Mouse (Mus musculus) liver, embryonic 14.5 days (tissue): ENCODE results near the gene Pax7. TPM values are rescaled to one million over a fixed set of nuclear protein-coding genes. Genes with fewer than 3 reads are reported as not detected.

Experiments used
- ATAC-seq: fragments of 200-750 bp; cut with Nextera tagmentation; 2 replicates; pipeline ENCODE4 v1.8.0; 2017; ENCODE audit warnings: moderate number of reproducible peaks, mild to moderate bottlenecking, moderate library complexity; ENCODE audit not compliant: insufficient read depth
- DNase-seq, 3 experiments: peaks; one replicate each; pipeline ENCODE4 v3.0.0-alpha.2; 2012 to 2013; ENCODE audit warnings: low read depth in 3 of 3, low spot score in 3 of 3
- H3K27ac ChIP-seq: fragments of 300-500 bp; sonication (generic); 2 replicates; pipeline ENCODE4 v1.5.1; 2014; ENCODE audit warnings: moderate library complexity, mild to moderate bottlenecking, control low read depth, inconsistent platforms
- H3K27me3 ChIP-seq: fragments of 300-500 bp; sonication (generic); 2 replicates; pipeline ENCODE4 v1.6.1; 2014; ENCODE audit warnings: mild to moderate bottlenecking, low read length, moderate library complexity; ENCODE audit not compliant: control insufficient read depth, insufficient read depth
- H3K36me3 ChIP-seq: fragments of 300-500 bp; sonication (generic); replicated peaks from 2 replicates; pipeline ENCODE4 v1.6.1; 2014; ENCODE audit warnings: low read depth; ENCODE audit not compliant: control insufficient read depth, insufficient read depth
- H3K4me1 ChIP-seq, 2 experiments: fragments of 200-500 bp in 1 of 2; fragments of 300-500 bp in 1 of 2; sonication (generic) in 1 of 2; replicated peaks; 2 replicates each; pipeline ENCODE4 v1.6.1; 2012 to 2014; ENCODE audit warnings: antibody characterized with exemption in 1 of 2, inconsistent platforms in 1 of 2, low read length in 1 of 2; ENCODE audit not compliant: control insufficient read depth in 2 of 2, insufficient read depth in 2 of 2
- H3K4me2 ChIP-seq: fragments of 300-500 bp; sonication (generic); 2 replicates; pipeline ENCODE4 v1.6.1; 2014; ENCODE audit warnings: low read depth, mild to moderate bottlenecking, control low read depth, moderate library complexity
- H3K4me3 ChIP-seq, 2 experiments: fragments of 200-500 bp in 1 of 2; fragments of 300-500 bp in 1 of 2; sonication (generic) in 1 of 2; 2 replicates each; pipeline ENCODE4 v1.5.1; 2012 to 2014; ENCODE audit warnings: low read depth in 2 of 2, low read length in 2 of 2, mild to moderate bottlenecking in 2 of 2, control low read depth in 1 of 2, inconsistent platforms in 1 of 2, moderate library complexity in 1 of 2; ENCODE audit not compliant: insufficient read depth in 1 of 2
- H3K9ac ChIP-seq: fragments of 300-500 bp; sonication (generic); replicated peaks from 2 replicates; pipeline ENCODE4 v1.6.1; 2014; ENCODE audit warnings: mild to moderate bottlenecking, control low read depth, moderate library complexity
- H3K9me3 ChIP-seq: fragments of 300-500 bp; sonication (generic); 2 replicates; pipeline ENCODE4 v1.6.1; 2016; ENCODE audit warnings: low read length, mixed read lengths; ENCODE audit not compliant: control insufficient read depth
- CTCF ChIP-seq: IDR thresholded peaks from 2 replicates; pipeline ENCODE4 v1.5.1; 2016; ENCODE audit warnings: antibody characterized with exemption, low read depth, control low read depth
- EP300 ChIP-seq: IDR thresholded peaks from 2 replicates; pipeline ENCODE4 v1.6.1; 2016; ENCODE audit warnings: antibody characterized with exemption, low read depth
- WGBS: fragments of 180-500 bp; shearing (Covaris S2); extraction: QIAGEN DNeasy Blood & Tissue Kit; methylation state at CpG from one replicate; pipeline ENCODE4 v1.1.7; 2014; ENCODE audit not compliant: insufficient replicate concordance; 5-methylcytosine and 5-hydroxymethylcytosine counted together
- polyA plus RNA-seq, 2 experiments: library from polyadenylated mRNA; depleted of rRNA in 1 of 2; stranded (reverse) in 1 of 2; unstranded in 1 of 2; fragments of >200 nt; fragmentation: Nextera tagmentation in 1 of 2; extraction: Ambion mirVana in 1 of 2; gene quantifications; 2 replicates each; pipeline versions ENCODE4 v1.2.1 to v1.2.3; 2012 to 2014

Pax7 gene
- polyA plus RNA-seq, 2 experiments, result not detected

DNA sequence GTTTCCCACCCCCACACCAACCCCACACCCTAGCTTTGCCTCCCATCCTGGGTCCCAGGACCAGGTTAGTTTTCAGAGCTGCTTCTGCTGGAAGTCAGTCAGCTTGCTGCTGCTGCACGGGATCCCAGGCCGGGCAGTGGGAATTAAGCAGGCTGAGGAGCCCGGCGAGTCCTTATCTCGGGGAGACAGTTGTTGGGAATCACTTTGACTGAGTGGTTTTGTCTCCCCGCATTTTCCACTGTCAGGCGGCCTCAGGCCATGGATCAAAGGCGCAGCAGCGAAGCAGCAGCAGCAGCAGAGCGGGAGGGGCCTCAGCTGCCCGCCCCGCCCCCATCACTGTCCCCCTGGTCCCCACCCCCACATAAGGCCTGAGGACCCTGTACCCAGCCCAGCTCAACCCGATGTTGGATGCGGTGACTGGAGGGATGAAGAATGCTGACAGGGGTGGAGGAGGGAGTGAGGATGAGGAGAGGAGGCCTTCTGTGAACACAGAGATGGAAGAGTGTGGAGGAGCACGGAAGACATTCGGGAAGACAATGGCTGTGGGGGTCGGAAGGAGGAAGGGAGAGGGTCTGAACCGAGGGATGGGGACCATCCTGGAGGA is 66.1 kb downstream of the Pax7 start:
- Histone ChIP-seq H3K27me3 (peaks cover 8% of the 10 kb centered on the region; the same call in 1 of the 2 replicates), H3K9me3 (no peaks in the 10 kb centered on the region), H3K4me3 (no peak overlapping the region), H3K27ac (no peak overlapping the region), H3K9ac (no peak overlapping the region), H3K4me2 (no peak overlapping the region), H3K36me3 (no peaks in the 10 kb centered on the region), H3K4me1 (no peaks in the 10 kb centered on the region)
- ATAC-seq, result no peak
- WGBS, result 9% methylated on average over 18 of the region's 18 CpGs
- TF ChIP-seq CTCF (no peak), EP300 (no peak)
- DNase-seq, result no peak

- ATAC-seq (no peak), DNase-seq (no peak)
- TF ChIP-seq EP300, result no peak
- no peak for TF ChIP-seq CTCF
- Histone ChIP-seq H3K36me3 (no peaks in the 10 kb centered on the region), H3K27me3 (no peaks in the 10 kb centered on the region; the same call in 1 of the 2 replicates), H3K9me3 (no peaks in the 10 kb centered on the region), H3K9ac (no peak overlapping the region), H3K27ac (no peak overlapping the region), H3K4me2 (no peak overlapping the region), H3K4me1 (no peaks in the 10 kb centered on the region), H3K4me3 (no peak overlapping the region)
- 10% methylated on average over 13 of the region's 13 CpGs for WGBS
Observed at GRCm38 (mm10) chr4:139761911-139762310, 71.4 kb downstream of the Pax7 start.

GRCm38 (mm10) chr4:139760736-139761135 is 72.6 kb downstream of the Pax7 start:
- WGBS, result 56% methylated on average over 11 of the region's 11 CpGs
- ATAC-seq, result no peak
- no peak for TF ChIP-seq EP300
- TF ChIP-seq CTCF, result no peak
- no peak overlapping the region for H3K4me2 ChIP-seq
- H3K36me3 ChIP-seq, result no peaks in the 10 kb centered on the region
- H3K4me1 ChIP-seq, result no peaks in the 10 kb centered on the region
- H3K27me3 ChIP-seq, result no peaks in the 10 kb centered on the region; the same call in 1 of the 2 replicates
- no peaks in the 10 kb centered on the region for H3K9me3 ChIP-seq
- no peak overlapping the region for H3K27ac ChIP-seq
- H3K4me3 ChIP-seq, result no peak overlapping the region
- no peak for DNase-seq
- no peak overlapping the region for H3K9ac ChIP-seq

DNA sequence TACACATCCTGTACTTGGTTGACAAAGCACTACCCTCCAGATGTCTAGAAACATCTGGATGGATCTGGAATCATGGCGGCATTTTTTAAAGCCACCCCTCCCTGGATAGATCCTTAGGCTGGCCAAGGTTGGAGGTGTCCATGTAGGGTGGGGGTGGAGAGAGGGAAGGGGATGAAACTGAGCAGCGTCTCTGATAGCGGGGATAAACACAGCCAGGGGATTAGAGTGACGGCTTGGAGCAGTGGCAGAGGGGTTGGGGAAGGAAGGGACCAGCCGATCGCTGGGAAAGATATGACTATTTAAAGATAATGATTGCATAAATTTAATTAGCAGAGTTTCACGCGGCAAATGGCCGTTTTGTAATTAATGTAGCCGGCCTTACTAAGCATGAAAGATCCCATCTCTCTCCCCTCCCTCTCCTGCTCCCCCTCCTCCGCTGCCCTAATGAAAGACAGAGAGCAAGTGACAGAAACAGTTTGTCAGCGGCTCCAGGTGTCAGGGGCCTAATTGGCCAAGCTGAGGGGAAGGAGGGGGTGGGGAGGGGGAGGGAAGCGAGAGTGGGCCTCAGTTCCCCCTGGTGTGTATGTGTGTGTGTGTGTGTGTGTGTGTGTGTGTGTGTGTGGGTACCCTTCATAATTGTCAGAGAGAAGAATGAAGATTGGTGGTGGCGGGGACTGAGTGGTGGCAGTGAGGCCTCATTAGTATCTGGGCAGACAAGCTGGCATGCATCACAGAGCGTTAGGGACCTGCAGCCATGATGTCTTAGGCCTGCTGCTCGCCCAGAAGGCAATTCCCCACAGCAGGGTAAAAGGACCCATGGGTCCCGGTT is 74.6 kb downstream of the Pax7 start:
- no peak for DNase-seq
- no peak for ATAC-seq
- no peak overlapping the region for H3K9ac ChIP-seq
- H3K4me1 ChIP-seq, result no peaks in the 10 kb centered on the region
- no peak overlapping the region for H3K4me2 ChIP-seq
- no peak overlapping the region for H3K27ac ChIP-seq
- WGBS, result 20% methylated on average over 17 of the region's 17 CpGs
- no peak for TF ChIP-seq CTCF
- TF ChIP-seq EP300, result no peak
- no peaks in the 10 kb centered on the region for H3K9me3 ChIP-seq
- no peaks in the 10 kb centered on the region; the same call in 1 of the 2 replicates for H3K27me3 ChIP-seq
- no peak overlapping the region for H3K4me3 ChIP-seq
- no peaks in the 10 kb centered on the region for H3K36me3 ChIP-seq

GRCm38 (mm10) chr4:139756931-139757330 is 76.4 kb downstream of the Pax7 start:
- Histone ChIP-seq H3K9ac (no peak overlapping the region), H3K4me2 (no peak overlapping the region), H3K27ac (no peak overlapping the region), H3K27me3 (no peaks in the 10 kb centered on the region; the same call in 1 of the 2 replicates), H3K36me3 (no peaks in the 10 kb centered on the region), H3K4me1 (no peaks in the 10 kb centered on the region), H3K4me3 (no peak overlapping the region), H3K9me3 (no peaks in the 10 kb centered on the region)
- ATAC-seq (no peak), DNase-seq (no peak)
- 12% methylated on average over 13 of the region's 13 CpGs for WGBS
- no peak for TF ChIP-seq CTCF
- TF ChIP-seq EP300, result no peak
